Mouse (Mus musculus) lung, postnatal 0 days (tissue): ENCODE data around the gene Rbm20. TPM values are rescaled to one million over a fixed set of nuclear protein-coding genes. Genes with fewer than 3 reads are reported as not detected.

Experiments
- ATAC-seq: fragments of 200-750 bp; cut with Nextera tagmentation; 2 replicates; pipeline ENCODE4 v1.8.0; 2017; ENCODE audit warnings: moderate library complexity
- DNase-seq: peaks from one replicate; pipeline ENCODE4 v3.0.0-alpha.2; 2016; ENCODE audit warnings: low spot score
- H3K27ac ChIP-seq: fragments of 300-500 bp; sonication (generic); 2 replicates; pipeline ENCODE4 v1.5.1; 2014; ENCODE audit warnings: antibody characterized with exemption, mild to moderate bottlenecking, low read length, mixed read lengths
- H3K27me3 ChIP-seq: fragments of 300-500 bp; sonication (generic); replicated peaks from 2 replicates; pipeline ENCODE4 v1.6.1; 2014; ENCODE audit warnings: low read length, mixed read lengths; ENCODE audit not compliant: insufficient read depth
- H3K36me3 ChIP-seq: fragments of 300-500 bp; sonication (generic); 2 replicates; pipeline ENCODE4 v1.6.1; 2014; ENCODE audit warnings: low read length, mixed read lengths; ENCODE audit not compliant: insufficient read depth
- H3K4me1 ChIP-seq: fragments of 300-500 bp; sonication (generic); 2 replicates; pipeline ENCODE4 v1.6.1; 2014; ENCODE audit warnings: antibody characterized with exemption, low read depth, low read length, mixed read lengths; ENCODE audit not compliant: insufficient read depth
- H3K4me2 ChIP-seq: fragments of 300-500 bp; sonication (generic); replicated peaks from 2 replicates; pipeline ENCODE4 v1.6.1; 2014; ENCODE audit warnings: low read depth, mild to moderate bottlenecking, low read length, moderate library complexity, mixed read lengths
- H3K4me3 ChIP-seq: fragments of 300-500 bp; sonication (generic); 2 replicates; pipeline ENCODE4 v1.5.1; 2014; ENCODE audit warnings: low read depth, low read length
- H3K9ac ChIP-seq: fragments of 300-500 bp; sonication (generic); replicated peaks from 2 replicates; pipeline ENCODE4 v1.6.1; 2014; ENCODE audit warnings: low read depth, mild to moderate bottlenecking
- H3K9me3 ChIP-seq: fragments of 300-500 bp; sonication (generic); 2 replicates; pipeline ENCODE4 v1.6.1; 2016; ENCODE audit warnings: low read length, mixed read lengths
- CTCF ChIP-seq: IDR thresholded peaks from 2 replicates; pipeline ENCODE4 v1.5.1; 2016; ENCODE audit warnings: antibody characterized with exemption, mild to moderate bottlenecking
- EP300 ChIP-seq: IDR thresholded peaks from 2 replicates; pipeline ENCODE4 v1.6.1; 2016; ENCODE audit warnings: antibody characterized with exemption, mild to moderate bottlenecking, control low read depth
- WGBS: fragments of 180-500 bp; shearing (Covaris S2); extraction: QIAGEN DNeasy Blood & Tissue Kit; methylation state at CpG from one replicate; pipeline ENCODE4 v1.1.7; 2014; 5-methylcytosine and 5-hydroxymethylcytosine counted together
- polyA plus RNA-seq: library from polyadenylated mRNA; unstranded; fragments of >200 nt; fragmentation: Nextera tagmentation; extraction: Ambion mirVana; gene quantifications from 2 replicates; pipeline ENCODE4 v1.2.1, GENCODE M21; 2015

Rbm20 gene
- polyA plus RNA-seq, 1 experiment from 2014 or later: 0.51 TPM

GRCm38 (mm10) chr19:53724053-53724452 is 46.9 kb downstream of the Rbm20 start:
- DNase-seq (no peak), ATAC-seq (no peak)
- H3K9me3 ChIP-seq: no peaks in the 10 kb centered on the region
- H3K36me3 ChIP-seq: no peaks in the 10 kb centered on the region
- H3K27me3 ChIP-seq: no peaks in the 10 kb centered on the region
- no peak overlapping the region for H3K4me3 ChIP-seq
- H3K4me1 ChIP-seq: no peaks in the 10 kb centered on the region
- no peak overlapping the region for H3K9ac ChIP-seq
- no peak overlapping the region for H3K27ac ChIP-seq
- 70% methylated on average over 5 of the region's 5 CpGs for WGBS
- TF ChIP-seq CTCF (no peak), EP300 (no peak)
- no peak overlapping the region for H3K4me2 ChIP-seq

GRCm38 (mm10) chr19:53726340-53726739 is 49.2 kb downstream of the Rbm20 start:
- TF ChIP-seq EP300 (no peak), CTCF (peak; percentile 32)
- Histone ChIP-seq H3K27ac (no peak overlapping the region), H3K4me2 (no peak overlapping the region), H3K4me1 (no peaks in the 10 kb centered on the region), H3K9me3 (no peaks in the 10 kb centered on the region), H3K9ac (no peak overlapping the region), H3K27me3 (no peaks in the 10 kb centered on the region), H3K36me3 (no peaks in the 10 kb centered on the region), H3K4me3 (no peak overlapping the region)
- DNase-seq: no peak
- 46% methylated on average over 12 of the region's 12 CpGs for WGBS
- ATAC-seq: no peak

DNA sequence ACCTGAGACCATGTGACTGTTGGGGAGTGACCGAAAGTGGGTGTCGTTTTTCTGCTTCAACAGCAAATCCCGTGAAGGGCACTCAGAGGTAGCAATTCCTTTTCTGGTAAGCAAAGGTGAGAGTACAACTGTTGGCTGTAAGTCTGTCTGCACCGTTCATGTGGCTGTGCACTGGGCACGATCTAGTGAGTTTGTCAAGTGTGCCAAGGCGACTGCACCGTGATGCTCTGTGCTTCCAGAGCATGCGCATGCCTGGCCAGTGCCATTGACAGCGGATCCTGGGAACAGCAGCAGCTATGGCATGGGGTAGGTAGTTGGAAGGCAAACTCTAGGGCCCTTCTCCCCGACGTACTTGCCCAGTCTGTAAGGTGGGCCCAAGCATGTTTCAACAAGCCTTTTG is 49.6 kb downstream of the Rbm20 start:
- Histone ChIP-seq H3K4me3 (no peak overlapping the region), H3K9ac (no peak overlapping the region), H3K27me3 (no peaks in the 10 kb centered on the region), H3K27ac (no peak overlapping the region), H3K9me3 (no peaks in the 10 kb centered on the region), H3K4me1 (no peaks in the 10 kb centered on the region), H3K4me2 (no peak overlapping the region), H3K36me3 (no peaks in the 10 kb centered on the region)
- DNase-seq (no peak), ATAC-seq (no peak)
- TF ChIP-seq EP300 (no peak), CTCF (no peak)
- 68% methylated on average over 11 of the region's 11 CpGs for WGBS

GRCm38 (mm10) chr19:53727277-53727676 is 50.2 kb downstream of the Rbm20 start:
- H3K9ac ChIP-seq: no peak overlapping the region
- no peak overlapping the region for H3K27ac ChIP-seq
- WGBS: 48% methylated on average over 4 of the region's 4 CpGs
- no peak overlapping the region for H3K4me3 ChIP-seq
- ATAC-seq (peak; percentile 71), DNase-seq (peak; percentile 73)
- no peaks in the 10 kb centered on the region for H3K36me3 ChIP-seq
- no peaks in the 10 kb centered on the region for H3K4me1 ChIP-seq
- TF ChIP-seq CTCF: no peak
- TF ChIP-seq EP300: no peak
- H3K9me3 ChIP-seq: no peaks in the 10 kb centered on the region
- H3K27me3 ChIP-seq: no peaks in the 10 kb centered on the region
- H3K4me2 ChIP-seq: no peak overlapping the region

GRCm38 (mm10) chr19:53727886-53728669 is 51.0 kb downstream of the Rbm20 start:
- Histone ChIP-seq H3K4me1 (no peaks in the 10 kb centered on the region), H3K27ac (no peak overlapping the region), H3K36me3 (no peaks in the 10 kb centered on the region), H3K27me3 (no peaks in the 10 kb centered on the region), H3K9me3 (no peaks in the 10 kb centered on the region), H3K4me2 (no peak overlapping the region), H3K4me3 (no peak overlapping the region), H3K9ac (no peak overlapping the region)
- TF ChIP-seq EP300 (no peak), CTCF (peak; percentile 6; the same call in 1 of the 2 replicates)
- 65% methylated on average over 9 of the region's 9 CpGs for WGBS
- ATAC-seq (no peak), DNase-seq (no peak)

DNA sequence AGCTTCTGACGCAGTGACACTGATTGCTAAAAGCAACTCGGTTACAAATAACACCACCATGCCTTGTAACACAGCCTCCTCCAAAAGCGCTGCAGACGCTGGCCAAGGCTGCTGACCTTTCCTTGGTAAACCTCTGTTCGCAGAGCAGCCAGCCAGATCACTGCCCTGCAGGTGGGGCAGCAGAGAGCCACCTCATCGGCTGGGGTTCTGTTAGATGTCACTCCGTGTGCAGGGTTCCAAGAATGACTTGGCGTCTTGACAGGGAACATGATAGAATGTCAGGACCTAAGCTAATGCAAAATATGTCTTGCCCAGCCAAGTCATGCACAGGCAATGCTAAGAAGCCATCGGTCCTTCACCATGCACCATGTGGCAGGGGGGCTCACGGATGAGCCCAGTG is 52.8 kb downstream of the Rbm20 start:
- H3K9ac ChIP-seq: no peak overlapping the region
- no peak overlapping the region for H3K4me3 ChIP-seq
- TF ChIP-seq CTCF (no peak), EP300 (no peak)
- no peaks in the 10 kb centered on the region for H3K9me3 ChIP-seq
- 68% methylated on average over 10 of the region's 10 CpGs for WGBS
- H3K27me3 ChIP-seq: no peaks in the 10 kb centered on the region
- DNase-seq (no peak), ATAC-seq (no peak)
- H3K4me2 ChIP-seq: no peak overlapping the region
- H3K4me1 ChIP-seq: no peaks in the 10 kb centered on the region
- no peak overlapping the region for H3K27ac ChIP-seq
- no peaks in the 10 kb centered on the region for H3K36me3 ChIP-seq
